Mouse (Mus musculus): ENCODE measurements at regions not wholly inside any gene's neighbourhood (a gene's known extent, or its start where the extent isn't known, plus 50 kb on each side); places are given as distances from the start of the nearest gene placed in this dataset.

DNA sequence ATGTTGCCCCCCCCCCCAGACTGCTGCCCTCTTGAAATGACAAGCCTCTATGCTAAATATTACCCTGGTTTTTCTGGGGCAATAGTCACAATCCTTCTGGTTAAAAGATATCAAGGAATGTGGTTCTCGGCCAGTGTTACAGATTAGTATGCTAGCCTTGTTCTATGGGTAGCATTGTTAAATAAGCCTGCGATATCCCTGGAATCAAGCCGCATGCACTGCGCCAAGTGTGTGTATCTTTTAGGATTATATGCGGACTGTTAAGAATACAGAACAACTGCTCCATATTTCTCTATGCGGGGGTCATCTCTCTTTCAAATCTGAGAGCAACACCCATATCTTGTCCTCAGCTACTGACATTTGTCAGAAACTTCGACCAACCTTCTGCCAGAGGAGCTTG lies 128.7 kb upstream of the Pitx2 start:
- no peak overlapping the region for H3K4me2 ChIP-seq (ENCODE audit: insufficient read depth, low read depth, poor library complexity, severe bottlenecking)
- in situ Hi-C loops (cut with MboI; ENCODE audit: low pct_ligation_motif_present, low pct_unique_long_range_greater_than_20kb, low sequenced_read_pairs) (no loop called here), dilution Hi-C loops (cut with MboI; ENCODE audit: extremely low pct_ligation_motif_present, extremely low pct_unique_long_range_greater_than_20kb, low sequenced_read_pairs) (no loop called here)
- no peaks in the 10 kb centered on the region for H3K4me1 ChIP-seq (ENCODE audit: control insufficient read depth in 1 of 2, insufficient read depth in 2 of 2)
- no peaks in the 10 kb centered on the region for H3K27me3 ChIP-seq (replicated peaks)
- H3K36me3 ChIP-seq (replicated peaks in 1 of 2; ENCODE audit: control insufficient read depth in 1 of 2, insufficient read depth in 1 of 2, low read length in 1 of 2) = no peaks in the 10 kb centered on the region
- H3K9ac ChIP-seq (ENCODE audit: insufficient read depth, low read depth) = no peak overlapping the region
- no peak overlapping the region for H3K4me3 ChIP-seq (replicated peaks in 1 of 3; ENCODE audit: low read depth in 2 of 3, low read length in 2 of 3, poor library complexity in 1 of 3)
- no peak for DNase-seq (ENCODE audit: extremely low read depth)
- no peak overlapping the region for H3K27ac ChIP-seq (ENCODE audit: insufficient read depth, low read depth)
- TF ChIP-seq CHD1 (IDR thresholded peaks at IDR 0.05; ENCODE audit: low read depth, low read length) = no peak
- TF ChIP-seq UBTF (IDR thresholded peaks at IDR 0.05; ENCODE audit: low read depth, low read length) = no peak
- no peak for TF ChIP-seq POLR2AphosphoS2 (IDR thresholded peaks at IDR 0.05; ENCODE audit: low read depth, low read length)
- no peak for TF ChIP-seq USF1 (IDR thresholded peaks at IDR 0.05; ENCODE audit: low read depth, low read length)
- no peak for TF ChIP-seq ZKSCAN1 (IDR thresholded peaks at IDR 0.05; ENCODE audit: borderline replicate concordance, low read depth, low read length)
- TF ChIP-seq MAFK (IDR thresholded peaks at IDR 0.05; ENCODE audit: insufficient replicate concordance, low read length) = no peak
- TF ChIP-seq JUND (conservative IDR thresholded peaks at IDR 0.05; ENCODE audit: low read depth, low read length) = no peak
- TF ChIP-seq MAX (IDR thresholded peaks at IDR 0.05; ENCODE audit: low read length) = no peak
- peaks cover 57% of the 10 kb centered on the region for H3K9me3 ChIP-seq (replicated peaks; ENCODE audit: low read length)
- no peaks in the 10 kb centered on the region for H3K79me2 ChIP-seq (replicated peaks; ENCODE audit: control insufficient read depth, extremely low read depth, insufficient read depth, poor library complexity, severe bottlenecking)

- H3K4me2 ChIP-seq (ENCODE audit: insufficient read depth, low read depth, poor library complexity, severe bottlenecking) = no peak overlapping the region
- no peak for TF ChIP-seq E2F4 (IDR thresholded peaks at IDR 0.05; ENCODE audit: insufficient replicate concordance, low read depth, low read length)
- no peak for TF ChIP-seq KAT2A (IDR thresholded peaks at IDR 0.05; ENCODE audit: insufficient replicate concordance, low read length)
- no peak for TF ChIP-seq USF1 (IDR thresholded peaks at IDR 0.05; ENCODE audit: low read depth, low read length)
- TF ChIP-seq BHLHE40 (IDR thresholded peaks at IDR 0.05; ENCODE audit: low read depth, low read length) = no peak
- TF ChIP-seq MAZ (IDR thresholded peaks at IDR 0.05; ENCODE audit: low read depth, low read length) = no peak
- no peak for TF ChIP-seq POLR2AphosphoS2 (IDR thresholded peaks at IDR 0.05; ENCODE audit: low read depth, low read length)
- TF ChIP-seq SIN3A (IDR thresholded peaks at IDR 0.05; ENCODE audit: low read length) = no peak
- dilution Hi-C loops (cut with MboI; ENCODE audit: extremely low pct_ligation_motif_present, extremely low pct_unique_long_range_greater_than_20kb, low sequenced_read_pairs) = no loop called here
Observed at GRCm38 (mm10) chr3:129076396-129076795, 123.3 kb upstream of the Pitx2 start.

GRCm38 (mm10) chr3:129103786-129104440 lies 95.8 kb upstream of the Pitx2 start:
- no peak for TF ChIP-seq BHLHE40 (IDR thresholded peaks at IDR 0.05; ENCODE audit: low read depth, low read length)
- no peak for TF ChIP-seq HCFC1 (IDR thresholded peaks at IDR 0.05; ENCODE audit: low read depth, low read length)
- TF ChIP-seq IRF4 (IDR thresholded peaks at IDR 0.05; ENCODE audit: low read depth, low read length) = no peak
- no peak for TF ChIP-seq TCF12 (IDR thresholded peaks at IDR 0.05; ENCODE audit: low read depth, low read length)
- no peak for TF ChIP-seq MYC (IDR thresholded peaks at IDR 0.05; ENCODE audit: low read depth, low read length)
- TF ChIP-seq CHD2 (IDR thresholded peaks at IDR 0.05; ENCODE audit: low read length) = no peak
- no peak for TF ChIP-seq RAD21 (IDR thresholded peaks at IDR 0.05; ENCODE audit: low read depth, low read length)
- no peak for TF ChIP-seq POLR2A (IDR thresholded peaks at IDR 0.05; ENCODE audit: low read depth, low read length)
- no peak for TF ChIP-seq CTCF (conservative IDR thresholded peaks at IDR 0.05 in 1 of 2, IDR thresholded peaks at IDR 0.05 in 1 of 2; ENCODE audit: low read depth in 2 of 2, low read length in 2 of 2)
- TF ChIP-seq NRF1 (IDR thresholded peaks at IDR 0.05; ENCODE audit: low read depth, low read length) = no peak
- TF ChIP-seq MAX (IDR thresholded peaks at IDR 0.05; ENCODE audit: low read length) = no peak
- H3K4me2 ChIP-seq (ENCODE audit: insufficient read depth, low read depth, poor library complexity, severe bottlenecking) = no peak overlapping the region

More at GRCm38 (mm10) chr3:129076396-129076795, 123.3 kb upstream of the Pitx2 start:
- H3K36me3 ChIP-seq (replicated peaks in 1 of 2; ENCODE audit: control insufficient read depth in 1 of 2, insufficient read depth in 1 of 2, low read length in 1 of 2) = no peaks in the 10 kb centered on the region
- H3K27ac ChIP-seq (ENCODE audit: insufficient read depth, low read depth) = no peak overlapping the region
- H3K9me3 ChIP-seq (replicated peaks; ENCODE audit: low read length) = peaks cover 42% of the 10 kb centered on the region
- no peaks in the 10 kb centered on the region for H3K79me2 ChIP-seq (replicated peaks; ENCODE audit: control insufficient read depth, extremely low read depth, insufficient read depth, poor library complexity, severe bottlenecking)
- H3K27me3 ChIP-seq (replicated peaks) = no peaks in the 10 kb centered on the region
- no peak overlapping the region for H3K4me3 ChIP-seq (replicated peaks in 1 of 3; ENCODE audit: low read depth in 2 of 3, low read length in 2 of 3, poor library complexity in 1 of 3)
- in situ Hi-C loops (cut with MboI; ENCODE audit: low pct_ligation_motif_present, low pct_unique_long_range_greater_than_20kb, low sequenced_read_pairs) = no loop called here
- no peak for DNase-seq (ENCODE audit: extremely low read depth)
- H3K4me1 ChIP-seq (ENCODE audit: control insufficient read depth in 1 of 2, insufficient read depth in 2 of 2) = no peaks in the 10 kb centered on the region
- no peak overlapping the region for H3K9ac ChIP-seq (ENCODE audit: insufficient read depth, low read depth)

More at GRCm38 (mm10) chr3:129103786-129104440, 95.8 kb upstream of the Pitx2 start:
- H3K9me3 ChIP-seq (replicated peaks; ENCODE audit: low read length) = peaks cover 50% of the 10 kb centered on the region
- no peaks in the 10 kb centered on the region for H3K4me1 ChIP-seq (ENCODE audit: control insufficient read depth in 1 of 2, insufficient read depth in 2 of 2)
- no peaks in the 10 kb centered on the region for H3K36me3 ChIP-seq (replicated peaks in 1 of 2; ENCODE audit: control insufficient read depth in 1 of 2, insufficient read depth in 1 of 2, low read length in 1 of 2)
- H3K9ac ChIP-seq (ENCODE audit: insufficient read depth, low read depth) = no peak overlapping the region
- DNase-seq (ENCODE audit: extremely low read depth) = no peak
- no peak overlapping the region for H3K27ac ChIP-seq (ENCODE audit: insufficient read depth, low read depth)
- H3K4me3 ChIP-seq (replicated peaks in 1 of 3; ENCODE audit: low read depth in 2 of 3, low read length in 2 of 3, poor library complexity in 1 of 3) = no peak overlapping the region
- H3K27me3 ChIP-seq (replicated peaks) = no peaks in the 10 kb centered on the region
- no peaks in the 10 kb centered on the region for H3K79me2 ChIP-seq (replicated peaks; ENCODE audit: control insufficient read depth, extremely low read depth, insufficient read depth, poor library complexity, severe bottlenecking)
- in situ Hi-C loops (cut with MboI; ENCODE audit: low pct_ligation_motif_present, low pct_unique_long_range_greater_than_20kb, low sequenced_read_pairs) = no loop called here
- dilution Hi-C loops (cut with MboI; ENCODE audit: extremely low pct_ligation_motif_present, extremely low pct_unique_long_range_greater_than_20kb, low sequenced_read_pairs) = no loop called here

Measured in CH12.LX (cell line).